Mouse (Mus musculus) intestine, postnatal 0 days (tissue): ENCODE measurements around the gene Cir1. TPM values are rescaled to one million over a fixed set of nuclear protein-coding genes. Genes with fewer than 3 reads are reported as not detected.

Source experiments
- ATAC-seq: fragments of 200-750 bp; cut with Nextera tagmentation; 2 replicates; pipeline ENCODE4 v1.8.0; 2017; ENCODE audit warnings: mild to moderate bottlenecking, moderate TSS enrichment, moderate library complexity
- H3K27ac ChIP-seq: fragments of 300-500 bp; sonication (generic); 2 replicates; pipeline ENCODE4 v1.5.1; 2014; ENCODE audit warnings: mild to moderate bottlenecking, low read depth, low read length, moderate library complexity
- H3K27me3 ChIP-seq: fragments of 300-500 bp; sonication (generic); replicated peaks from 2 replicates; pipeline ENCODE4 v1.6.1; 2014; ENCODE audit warnings: low read length, mixed read lengths; ENCODE audit not compliant: control insufficient read depth, insufficient read depth
- H3K36me3 ChIP-seq: fragments of 300-500 bp; sonication (generic); 2 replicates; pipeline ENCODE4 v1.6.1; 2014; ENCODE audit warnings: mild to moderate bottlenecking, moderate library complexity; ENCODE audit not compliant: control insufficient read depth, insufficient read depth
- H3K4me1 ChIP-seq: fragments of 300-500 bp; sonication (generic); replicated peaks from 2 replicates; pipeline ENCODE4 v1.6.1; 2014; ENCODE audit warnings: antibody characterized with exemption, low read length, mixed read lengths; ENCODE audit not compliant: control insufficient read depth, insufficient read depth
- H3K4me2 ChIP-seq: fragments of 300-500 bp; sonication (generic); replicated peaks from 2 replicates; pipeline ENCODE4 v1.6.1; 2014; ENCODE audit warnings: low read depth, mild to moderate bottlenecking, moderate library complexity
- H3K4me3 ChIP-seq: fragments of 300-500 bp; sonication (generic); 2 replicates; pipeline ENCODE4 v1.5.1; 2014; ENCODE audit warnings: low read depth, low read length
- H3K9ac ChIP-seq: fragments of 300-500 bp; sonication (generic); 2 replicates; pipeline ENCODE4 v1.6.1; 2014; ENCODE audit warnings: mild to moderate bottlenecking, low read depth, low read length
- H3K9me3 ChIP-seq: fragments of 300-500 bp; sonication (generic); 2 replicates; pipeline ENCODE4 v1.6.1; 2016; ENCODE audit warnings: mixed run types; ENCODE audit not compliant: control insufficient read depth
- CTCF ChIP-seq: sonication (generic); IDR thresholded peaks from 2 replicates; pipeline ENCODE4 v1.5.1; 2016; ENCODE audit warnings: low read depth, mild to moderate bottlenecking, control low read depth, antibody characterized with exemption, moderate library complexity
- WGBS: fragments of 180-500 bp; shearing (Covaris S2); extraction: QIAGEN DNeasy Blood & Tissue Kit; methylation state at CpG from one replicate; pipeline ENCODE4 v1.1.7; 2014; 5-methylcytosine and 5-hydroxymethylcytosine counted together
- polyA plus RNA-seq: library from polyadenylated mRNA; unstranded; fragments of >200 nt; fragmentation: Nextera tagmentation; extraction: Ambion mirVana; gene quantifications from 2 replicates; pipeline ENCODE4 v1.2.1, GENCODE M21; 2015

The Cir1 gene
- polyA plus RNA-seq, 1 experiment from 2014 or later, result 17.1 TPM

- WGBS, result 75% methylated on average over 8 of the region's 8 CpGs
- no peak for ATAC-seq
- H3K4me2 ChIP-seq, result no peak overlapping the region
- H3K27me3 ChIP-seq, result no peaks in the 10 kb centered on the region
- no peak overlapping the region for H3K27ac ChIP-seq
- H3K9me3 ChIP-seq, result no peaks in the 10 kb centered on the region
- H3K36me3 ChIP-seq, result no peaks in the 10 kb centered on the region
- H3K4me3 ChIP-seq, result no peak overlapping the region
- no peak for TF ChIP-seq CTCF
- no peak overlapping the region for H3K9ac ChIP-seq
- no peaks in the 10 kb centered on the region for H3K4me1 ChIP-seq
Measured at GRCm38 (mm10) chr2:73338415-73338814, 25.9 kb upstream of the Cir1 start.

- Histone ChIP-seq H3K4me3 (no peak overlapping the region), H3K27me3 (no peaks in the 10 kb centered on the region), H3K4me1 (no peaks in the 10 kb centered on the region), H3K4me2 (no peak overlapping the region), H3K9ac (no peak overlapping the region), H3K9me3 (no peaks in the 10 kb centered on the region), H3K27ac (no peak overlapping the region), H3K36me3 (no peaks in the 10 kb centered on the region)
- 88% methylated on average over 3 of the region's 3 CpGs for WGBS
- TF ChIP-seq CTCF, result no peak
- no peak for ATAC-seq
Measured at GRCm38 (mm10) chr2:73335949-73336348, 23.4 kb upstream of the Cir1 start.

GRCm38 (mm10) chr2:73325871-73326270, 13.4 kb upstream of the Cir1 start:
- Histone ChIP-seq H3K27ac (no peak overlapping the region), H3K4me2 (no peak overlapping the region), H3K9me3 (no peaks in the 10 kb centered on the region), H3K36me3 (no peaks in the 10 kb centered on the region), H3K4me3 (no peak overlapping the region), H3K9ac (no peak overlapping the region), H3K4me1 (no peaks in the 10 kb centered on the region), H3K27me3 (no peaks in the 10 kb centered on the region)
- no peak for TF ChIP-seq CTCF
- WGBS, result 91% methylated on average over 5 of the region's 5 CpGs
- no peak for ATAC-seq

- Histone ChIP-seq H3K36me3 (0 out of 2 replicates have a peak, but pooled peaks cover 5% of the 10 kb centered on the region), H3K27me3 (no peaks in the 10 kb centered on the region), H3K9me3 (no peaks in the 10 kb centered on the region), H3K4me1 (no peaks in the 10 kb centered on the region), H3K4me3 (no peak overlapping the region), H3K27ac (no peak overlapping the region), H3K4me2 (no peak overlapping the region), H3K9ac (no peak overlapping the region)
- 64% methylated on average over 12 of the region's 12 CpGs for whole genome bisulfite sequencing
- ATAC-seq, result no peak
- no peak for TF ChIP-seq CTCF
Measured at GRCm38 (mm10) chr2:73322991-73323390, 10.5 kb upstream of the Cir1 start.

- Histone ChIP-seq H3K27ac (no peak overlapping the region), H3K9ac (no peak overlapping the region), H3K4me2 (no peak overlapping the region), H3K9me3 (no peaks in the 10 kb centered on the region), H3K4me3 (no peak overlapping the region), H3K36me3 (0 out of 2 replicates have a peak, but pooled peaks cover 5% of the 10 kb centered on the region), H3K4me1 (no peaks in the 10 kb centered on the region), H3K27me3 (no peaks in the 10 kb centered on the region)
- 74% methylated on average over 5 of the region's 5 CpGs for WGBS
- no peak for ATAC-seq
- TF ChIP-seq CTCF, result no peak
Measured at GRCm38 (mm10) chr2:73319218-73319617, 6.7 kb upstream of the Cir1 start.

GRCm38 (mm10) chr2:73317426-73317825, 4.9 kb upstream of the Cir1 start:
- Histone ChIP-seq H3K27ac (no peak overlapping the region), H3K9ac (no peak overlapping the region), H3K27me3 (no peaks in the 10 kb centered on the region), H3K4me1 (no peaks in the 10 kb centered on the region), H3K9me3 (no peaks in the 10 kb centered on the region), H3K36me3 (0 out of 2 replicates have a peak, but pooled peaks cover 5% of the 10 kb centered on the region), H3K4me3 (no peak overlapping the region), H3K4me2 (no peak overlapping the region)
- TF ChIP-seq CTCF, result no peak
- no peak for ATAC-seq
- whole genome bisulfite sequencing, result 93% methylated on average over 9 of the region's 9 CpGs

GRCm38 (mm10) chr2:73314311-73314710, 1.8 kb upstream of the Cir1 start:
- no peak overlapping the region for H3K27ac ChIP-seq
- H3K4me2 ChIP-seq, result no peak overlapping the region
- TF ChIP-seq CTCF, result no peak
- H3K36me3 ChIP-seq, result peaks cover 5% of the 10 kb centered on the region; the same call in 1 of the 2 replicates
- H3K9me3 ChIP-seq, result no peaks in the 10 kb centered on the region
- WGBS, result 92% methylated on average over 3 of the region's 3 CpGs
- no peaks in the 10 kb centered on the region for H3K4me1 ChIP-seq
- no peak for ATAC-seq
- H3K9ac ChIP-seq, result no peak overlapping the region
- H3K4me3 ChIP-seq, result no peak overlapping the region
- no peaks in the 10 kb centered on the region for H3K27me3 ChIP-seq
